Mouse (Mus musculus): ENCODE data around the gene Olfr1022.

Olfr1022 gene

GRCm38 (mm10) chr2:85868294-85868693, at the start of gene Olfr1022:
Gene Olfr1022 (plus strand): TSS chr2:85868594.
- in situ Hi-C loops (cut with MboI): no loop called here

DNA sequence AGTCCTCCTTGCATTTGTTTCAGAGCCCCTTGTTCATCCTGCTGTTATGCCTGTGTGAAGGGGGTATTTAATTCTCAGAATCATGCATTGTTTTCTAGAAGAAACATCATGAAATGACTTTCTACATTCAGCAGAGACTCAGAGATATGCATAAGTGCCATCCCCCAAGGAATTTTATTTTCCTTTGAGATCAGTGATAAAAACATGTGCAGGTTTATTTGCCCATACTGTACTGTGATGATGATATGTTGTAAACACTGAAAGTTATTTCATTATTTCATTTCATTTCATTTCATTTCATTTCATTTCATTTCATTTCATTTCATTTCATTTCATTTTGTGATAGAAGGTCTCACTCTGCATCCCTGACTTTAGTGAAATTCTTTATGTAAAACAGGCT, 23.0 kb upstream of the Olfr1022 start, which contains the start of gene Olfr1019:
TSS of gene Olfr1019 (minus strand) at position 101 of the 400 bp plus-strand sequence.
- in situ Hi-C loops (cut with MboI): no loop called here

DNA sequence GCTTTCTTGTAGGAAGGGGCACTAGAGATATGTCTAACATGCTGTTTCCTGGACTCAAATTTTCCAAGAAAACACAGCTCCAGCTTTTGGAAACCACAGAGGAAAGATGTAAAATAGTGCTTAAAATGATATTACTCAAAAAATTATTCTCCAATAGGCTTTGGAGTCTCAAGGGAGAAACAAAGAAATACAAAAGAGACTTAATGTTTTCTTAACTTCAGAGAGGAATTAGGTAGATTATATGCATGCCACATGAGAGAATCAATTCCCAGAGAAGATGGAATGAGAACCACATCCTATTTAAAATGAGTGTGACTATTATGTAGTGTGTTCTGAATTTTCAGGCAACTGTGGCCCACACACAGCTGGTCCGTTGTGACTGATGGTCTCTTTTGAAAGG, 21.7 kb upstream of the Olfr1022 start, which contains the start of gene Olfr1020:
TSS of gene Olfr1020 (plus strand) at position 301 of the 400 bp plus-strand sequence.
- in situ Hi-C loops (cut with MboI): no loop called here

DNA sequence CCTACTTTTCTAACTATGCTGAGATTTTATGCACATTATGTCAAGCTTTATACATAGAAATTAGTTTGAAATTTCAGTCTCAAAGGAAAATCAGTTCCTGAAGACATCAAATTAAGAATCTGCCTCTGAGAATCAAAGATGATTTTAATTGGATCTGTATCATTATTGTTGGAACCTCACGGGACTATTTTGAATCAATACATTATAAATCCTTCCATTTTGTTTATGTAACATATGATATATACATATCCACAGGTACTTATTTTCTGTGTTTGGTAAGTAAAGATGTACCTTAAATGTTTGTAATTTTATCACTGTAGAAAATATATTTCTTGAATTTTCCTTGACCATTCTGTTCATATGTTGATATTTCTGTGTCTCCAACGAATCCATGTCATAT, 16.9 kb downstream of the Olfr1022 start, which contains the start of gene Olfr1023:
TSS of gene Olfr1023 (plus strand) at position 301 of the 400 bp plus-strand sequence.
- in situ Hi-C loops (cut with MboI): no loop called here

DNA sequence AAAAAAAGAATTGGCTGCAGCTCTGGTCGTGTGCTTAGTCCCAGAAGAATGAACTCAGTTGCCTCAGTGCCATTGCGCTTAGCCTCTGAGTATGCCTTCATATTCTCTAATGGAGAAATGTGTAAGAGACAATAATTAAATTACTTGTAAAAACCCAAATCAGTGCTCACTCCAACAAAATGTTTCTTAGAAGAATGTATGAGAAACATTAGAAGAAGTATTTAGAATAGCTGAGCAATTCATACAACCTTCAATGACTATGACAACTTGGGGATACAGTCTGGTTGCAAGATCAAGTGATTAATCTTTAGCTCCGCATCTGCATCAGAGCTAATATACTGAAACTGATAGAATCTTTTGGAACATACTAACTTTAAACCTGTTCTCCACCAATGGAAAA, 36.6 kb downstream of the Olfr1022 start, which contains the start of gene Olfr1024:
TSS of gene Olfr1024 (minus strand) at position 101 of the 400 bp plus-strand sequence.
- in situ Hi-C loops (cut with MboI): no loop called here

DNA sequence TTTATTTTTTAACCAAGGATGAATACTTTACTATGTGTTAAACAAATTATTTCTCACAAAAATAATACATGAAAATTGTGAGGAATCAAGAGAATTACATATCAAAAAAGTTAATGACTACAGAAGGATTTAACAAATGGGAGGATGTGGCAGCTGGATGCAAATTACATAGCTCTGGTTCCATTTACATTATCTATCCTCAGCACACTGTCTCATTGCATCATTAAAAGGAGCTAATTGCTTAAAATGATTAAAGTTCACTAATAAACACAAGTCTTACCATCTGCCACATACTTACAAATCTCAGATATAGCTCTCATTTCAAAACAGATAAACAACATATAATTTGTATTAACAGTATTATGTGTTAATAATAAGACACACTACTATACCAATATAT, 44.8 kb downstream of the Olfr1022 start:
- in situ Hi-C loops (cut with MboI): no loop called here

GRCm38 (mm10) chr2:85914893-85915292, 46.5 kb downstream of the Olfr1022 start, which contains the start of gene Olfr1025-ps1:
Gene Olfr1025-ps1 (plus strand): TSS chr2:85915193.
- in situ Hi-C loops (cut with MboI): no loop called here
